ENCODE assay signal across 8 mouse cellular contexts in the genomic region with DNA sequence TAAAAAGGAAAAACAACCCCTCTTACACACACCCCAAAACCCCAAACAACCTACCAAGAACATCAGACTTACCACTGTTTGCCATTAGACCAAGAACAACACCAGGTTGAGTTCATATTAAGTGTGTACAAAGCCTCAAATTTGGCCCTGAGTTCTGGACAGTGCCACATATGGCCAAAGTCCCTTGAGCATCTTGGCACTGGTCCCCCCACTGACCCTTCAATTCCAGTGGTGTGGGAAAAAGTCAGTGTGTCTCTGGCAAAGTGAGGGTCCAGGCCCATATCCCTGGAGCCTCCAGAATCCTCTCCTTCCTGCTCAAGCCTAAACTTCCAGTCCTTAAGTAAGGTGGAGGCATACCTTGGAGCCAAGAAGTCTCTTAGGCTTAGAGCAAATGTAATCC. TPM values are rescaled to one million over a fixed set of nuclear protein-coding genes. Genes with fewer than 3 reads are reported as not detected.
DNase-seq lines count a peak whose midpoint lies in the region; ATAC-seq and TF ChIP-seq lines count a peak whose summit lies in the region.

No protein-coding gene starts in this region.

- no peak for DNase-seq in forebrain, postnatal 0 days
- no peak for DNase-seq in liver, embryonic 13.5 days
- no peak for DNase-seq in ovary, postnatal 14 days (ENCODE audit: low spot score)
- no peak for DNase-seq in embryo, embryonic 11 days

- TF ChIP-seq CTCF in E14TG2a.4 (conservative IDR thresholded peaks at IDR 0.05; ENCODE audit: low read length) = no peak
- TF ChIP-seq CTCF in forebrain, postnatal 0 days (IDR thresholded peaks at IDR 0.05; ENCODE audit: low read depth) = no peak

- peak overlapping the region; percentile 72 for H3K9ac ChIP-seq in forebrain, postnatal 0 days
- peak overlapping the region; percentile 81 for H3K9ac ChIP-seq in liver, embryonic 13.5 days

- no peaks in the 10 kb centered on the region for H3K9me3 ChIP-seq in erythroblast, embryonic 14.5 days (ENCODE audit: control insufficient read depth, low read length)
- no peaks in the 10 kb centered on the region for H3K9me3 ChIP-seq in E14TG2a.4 (ENCODE audit: low read length)
- no peaks in the 10 kb centered on the region for H3K9me3 ChIP-seq in forebrain, postnatal 0 days (ENCODE audit: low read length)
- H3K9me3 ChIP-seq in liver, embryonic 13.5 days (replicated peaks) = no peaks in the 10 kb centered on the region

- H3K36me3 ChIP-seq in erythroblast, embryonic 14.5 days (ENCODE audit: control insufficient read depth) = peaks cover 58% of the 10 kb centered on the region
- peaks cover 34% of the 10 kb centered on the region for H3K36me3 ChIP-seq in E14TG2a.4 (ENCODE audit: insufficient read depth, low read length)
- peaks cover 24% of the 10 kb centered on the region for H3K36me3 ChIP-seq in forebrain, postnatal 0 days (ENCODE audit: insufficient read depth)
- peaks cover 22% of the 10 kb centered on the region for H3K36me3 ChIP-seq in liver, embryonic 13.5 days

- no peak for ATAC-seq in erythroblast, adult 5-6 weeks (replicated peaks; ENCODE audit: low FRiP score, poor library complexity, severe bottlenecking)
- no peak for ATAC-seq in forebrain, postnatal 0 days
- ATAC-seq in liver, embryonic 13.5 days (ENCODE audit: low read depth) = no peak
- no peak for ATAC-seq in inflammation-experienced regulatory T-cells, adult 6 months

- peaks cover 16% of the 10 kb centered on the region for H3K4me1 ChIP-seq in erythroblast, embryonic 14.5 days (ENCODE audit: control insufficient read depth)
- peaks cover 10% of the 10 kb centered on the region for H3K4me1 ChIP-seq in E14TG2a.4 (replicated peaks; ENCODE audit: low read depth, low read length)
- H3K4me1 ChIP-seq in forebrain, postnatal 0 days (ENCODE audit: insufficient read depth) = 0 out of 2 replicates have a peak, but pooled peaks cover 7% of the 10 kb centered on the region
- H3K4me1 ChIP-seq in liver, embryonic 13.5 days (replicated peaks) = peaks cover 19% of the 10 kb centered on the region

- peak overlapping the region; percentile 90 for H3K27ac ChIP-seq in forebrain, postnatal 0 days (ENCODE audit: low read depth, low read length)
- peak overlapping the region; percentile 83 for H3K27ac ChIP-seq in liver, embryonic 13.5 days

- peak overlapping the region; percentile 70 for H3K4me2 ChIP-seq in forebrain, postnatal 0 days (ENCODE audit: low read depth)
- H3K4me2 ChIP-seq in liver, embryonic 13.5 days = peak overlapping the region; percentile 85

- H3K27me3 ChIP-seq in erythroblast, embryonic 14.5 days (ENCODE audit: control insufficient read depth) = no peaks in the 10 kb centered on the region
- H3K27me3 ChIP-seq in E14TG2a.4 (ENCODE audit: insufficient read depth, low read length) = peaks cover 7% of the 10 kb centered on the region; the same call in 1 of the 2 replicates
- H3K27me3 ChIP-seq in forebrain, postnatal 0 days (ENCODE audit: insufficient read depth, low read length) = no peaks in the 10 kb centered on the region
- H3K27me3 ChIP-seq in liver, embryonic 13.5 days = no peaks in the 10 kb centered on the region

- peak overlapping the region; percentile 62 for H3K4me3 ChIP-seq in erythroblast, embryonic 14.5 days (replicated peaks)
- H3K4me3 ChIP-seq in E14TG2a.4 (replicated peaks; ENCODE audit: low read length) = peak overlapping the region; percentile 78
- peak overlapping the region; percentile 37; the same call in 1 of the 2 replicates for H3K4me3 ChIP-seq in forebrain, postnatal 0 days (ENCODE audit: low read depth, low read length)
- H3K4me3 ChIP-seq in liver, embryonic 13.5 days (replicated peaks) = peak overlapping the region; percentile 58

RNA-seq across cellular contexts. Expression of a gene that starts 6.9 kb away (rescaled TPM):
- 2.9 and 3.1 TPM in 2 replicates for polyA plus RNA-seq in erythroblast, embryonic 14.5 days (2012)
- 9.4 and 10.2 TPM in 2 replicates for total RNA-seq in erythroblast, adult 5-6 weeks (2015; ENCODE audit: low replicate concordance)
- total RNA-seq in erythroblast, adult 5-6 weeks (2017; ENCODE audit: low replicate concordance) = 3.9 and 5.6 TPM in 2 replicates
- 21.5 and 30.3 TPM in 2 replicates for total RNA-seq in forebrain, postnatal 0 days (2014; rRNA removed)
- 3.7 and 4.7 TPM in 2 replicates for polyA plus RNA-seq in forebrain, postnatal 0 days (2015; fragmentation: Nextera tagmentation; extraction: Ambion mirVana)
- polyA plus RNA-seq in liver, embryonic 13.5 days (2015; fragmentation: Nextera tagmentation; extraction: Ambion mirVana) = 2.0 and 2.2 TPM in 2 replicates
- 1 to 10 TPM; 2.4 to 3.7 (median 3.0) TPM for polyA plus RNA-seq in inflammation-experienced regulatory T-cells, adult 6 months (2017; shearing (Covaris generic))
